Mouse (Mus musculus): ENCODE measurements around the gene Krtap13-1.
"Not testable (repeated sequence)": the region's sequence is repeated elsewhere in the genome, so short reads cannot be mapped to it uniquely, and the experiment has no call there.

The Krtap13-1 gene

GRCm38 (mm10) chr16:88728812-88729275, at the start of gene Krtap13-1:
Gene Krtap13-1 (plus strand): TSS chr16:88728862.
- DNase-seq: no peak

GRCm38 (mm10) chr16:88679099-88679498, 49.6 kb upstream of the Krtap13-1 start:
- no peak for DNase-seq

GRCm38 (mm10) chr16:88681282-88681681, 47.4 kb upstream of the Krtap13-1 start:
- DNase-seq: no peak

- DNase-seq: no peak
These were observed 32.4 kb upstream of the Krtap13-1 start for GRCm38 (mm10) chr16:88696256-88696655.

GRCm38 (mm10) chr16:88701072-88701864, 27.4 kb upstream of the Krtap13-1 start:
- no peak for DNase-seq

- no peak for DNase-seq
These were observed 21.1 kb upstream of the Krtap13-1 start, which contains the start of gene 2310061N02Rik for GRCm38 (mm10) chr16:88707496-88708012. Gene 2310061N02Rik (minus strand): TSS chr16:88707962.

GRCm38 (mm10) chr16:88710757-88711156, 17.9 kb upstream of the Krtap13-1 start:
- DNase-seq: no peak

- no peak for DNase-seq
These were observed 17.4 kb upstream of the Krtap13-1 start for GRCm38 (mm10) chr16:88711245-88711644.

GRCm38 (mm10) chr16:88716549-88716948, 12.1 kb upstream of the Krtap13-1 start:
- no peak for DNase-seq

- DNase-seq: no peak
These were observed 8.6 kb upstream of the Krtap13-1 start for GRCm38 (mm10) chr16:88720031-88720430.

GRCm38 (mm10) chr16:88735391-88735790, 6.7 kb downstream of the Krtap13-1 start:
- no peak for DNase-seq

GRCm38 (mm10) chr16:88744750-88745340, 16.2 kb downstream of the Krtap13-1 start:
- DNase-seq: peak; percentile 37

- DNase-seq: no peak
These were observed 19.3 kb downstream of the Krtap13-1 start for GRCm38 (mm10) chr16:88747943-88748342.

GRCm38 (mm10) chr16:88751535-88751934, 22.9 kb downstream of the Krtap13-1 start, which contains the start of gene Krtap13:
Gene Krtap13 (minus strand): TSS chr16:88751635.
- DNase-seq: not testable (repeated sequence)

GRCm38 (mm10) chr16:88758547-88758946, 29.9 kb downstream of the Krtap13-1 start, which contains the start of gene 2310034C09Rik:
Gene 2310034C09Rik (plus strand): TSS chr16:88758847.
- not testable (repeated sequence) for DNase-seq

- DNase-seq: no peak
These were observed 45.4 kb downstream of the Krtap13-1 start, which contains the start of gene 2310057N15Rik for GRCm38 (mm10) chr16:88774106-88774505. Gene 2310057N15Rik (minus strand): TSS chr16:88774206.

- no peak for DNase-seq
These were observed 48.9 kb downstream of the Krtap13-1 start, which contains the start of gene Gm5965 for GRCm38 (mm10) chr16:88777596-88777995. Gene Gm5965 (plus strand): TSS chr16:88777896.
